Mouse (Mus musculus): Measurements from ENCODE around the gene Sec16a.
"Not testable (repeated sequence)": the region's sequence is repeated elsewhere in the genome, so short reads cannot be mapped to it uniquely, and the experiment has no call there.

The Sec16a gene

GRCm38 (mm10) chr2:26389154-26389690 is 55.8 kb downstream of the Sec16a start, which contains the start of the genes Entr1 and Pmpca:
Entr1 (minus strand) TSS chr2:26389316.
Pmpca (plus strand) TSS chr2:26389339.
- DNase-seq (ENCODE audit: low spot score in 2 of 2), result peak; percentile 83 to 86

DNA sequence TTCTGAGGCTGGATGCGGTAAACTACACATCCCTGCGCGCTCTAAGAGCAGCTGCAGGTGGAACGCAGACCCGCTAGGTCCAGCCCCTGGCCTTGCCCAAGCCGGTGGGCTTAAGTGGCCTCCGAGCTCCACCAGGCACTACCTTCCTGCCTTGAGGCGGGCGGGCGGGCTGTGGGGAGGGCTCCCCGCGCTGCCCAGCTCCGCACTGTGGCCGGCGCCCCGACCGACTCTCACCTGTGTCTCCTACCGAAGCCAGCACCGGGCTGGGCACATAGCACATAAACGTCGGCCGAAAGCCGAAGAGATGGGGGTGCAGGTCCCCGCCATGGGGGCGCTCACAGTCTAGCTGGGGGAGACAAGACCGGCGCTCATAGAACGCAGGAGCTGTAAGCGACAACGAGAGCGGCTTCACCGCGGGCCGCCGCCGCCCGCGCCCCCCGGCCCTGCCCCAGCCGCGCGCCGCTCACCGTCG is 56.3 kb downstream of the Sec16a start:
- DNase-seq (ENCODE audit: low spot score in 2 of 2), result peak in 1 of 2 experiments; percentile 27

DNA sequence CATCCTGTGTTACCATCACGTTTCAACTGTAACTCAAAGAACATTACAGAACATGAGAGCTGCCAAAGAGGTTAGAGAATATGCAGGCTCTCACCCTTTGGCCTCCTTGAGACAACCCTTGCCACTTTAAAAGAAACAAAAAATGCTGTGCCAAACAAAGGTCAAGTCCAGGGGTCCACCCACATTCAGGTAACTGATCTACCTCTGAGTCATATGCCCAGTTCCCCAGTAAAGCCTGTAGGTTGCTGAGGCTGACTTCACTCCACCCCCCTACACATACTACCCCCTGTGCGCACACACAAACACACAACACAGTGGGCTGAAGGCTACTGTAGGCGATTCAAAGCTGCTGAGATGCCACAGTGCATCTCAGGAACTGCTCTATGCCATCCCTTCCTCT is 57.3 kb downstream of the Sec16a start:
- DNase-seq (ENCODE audit: low spot score in 2 of 2), result no peak

GRCm38 (mm10) chr2:26380871-26381270 is 64.1 kb downstream of the Sec16a start:
- not testable (repeated sequence) for DNase-seq (ENCODE audit: low spot score in 2 of 2)

- peak; percentile 76 to 79 for DNase-seq (ENCODE audit: low spot score in 2 of 2)
These were observed 64.8 kb downstream of the Sec16a start, which contains the start of gene Snapc4 for GRCm38 (mm10) chr2:26380131-26380771. Snapc4 (minus strand) TSS chr2:26380653.

GRCm38 (mm10) chr2:26372396-26372795 is 72.6 kb downstream of the Sec16a start:
- no peak for DNase-seq (ENCODE audit: low spot score in 2 of 2)

DNA sequence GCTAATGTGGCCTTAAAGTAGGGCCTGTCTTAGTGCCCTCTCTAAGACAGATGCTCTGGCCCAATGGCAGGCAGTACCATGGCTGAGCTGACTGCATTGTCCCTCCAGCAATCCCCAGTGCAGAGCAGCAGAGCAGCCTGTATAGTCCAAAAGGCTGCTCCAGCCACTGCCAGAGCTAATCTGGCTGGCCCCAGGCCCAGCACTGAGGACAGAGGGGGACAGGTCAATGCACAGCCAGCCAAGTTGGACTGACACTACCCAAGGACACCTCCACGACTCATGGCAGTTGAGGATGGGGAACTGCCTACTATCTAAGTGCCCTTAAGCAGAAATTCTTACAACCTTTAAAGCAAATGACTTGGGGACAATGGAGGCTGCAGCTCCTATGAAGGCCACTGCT is 76.4 kb downstream of the Sec16a start:
- peak; percentile 67 to 71 for DNase-seq (ENCODE audit: low spot score in 2 of 2)

- DNase-seq (ENCODE audit: low spot score in 2 of 2), result no peak
These were observed 77.1 kb downstream of the Sec16a start for GRCm38 (mm10) chr2:26367911-26368310.

- peak; percentile 81 to 83 for DNase-seq (ENCODE audit: low spot score in 2 of 2)
These were observed 80.1 kb downstream of the Sec16a start for GRCm38 (mm10) chr2:26364738-26365465.

GRCm38 (mm10) chr2:26363481-26363880 is 81.5 kb downstream of the Sec16a start:
- DNase-seq (ENCODE audit: low spot score in 2 of 2), result no peak

GRCm38 (mm10) chr2:26362991-26363390 is 82.0 kb downstream of the Sec16a start:
- no peak for DNase-seq (ENCODE audit: low spot score in 2 of 2)

DNA sequence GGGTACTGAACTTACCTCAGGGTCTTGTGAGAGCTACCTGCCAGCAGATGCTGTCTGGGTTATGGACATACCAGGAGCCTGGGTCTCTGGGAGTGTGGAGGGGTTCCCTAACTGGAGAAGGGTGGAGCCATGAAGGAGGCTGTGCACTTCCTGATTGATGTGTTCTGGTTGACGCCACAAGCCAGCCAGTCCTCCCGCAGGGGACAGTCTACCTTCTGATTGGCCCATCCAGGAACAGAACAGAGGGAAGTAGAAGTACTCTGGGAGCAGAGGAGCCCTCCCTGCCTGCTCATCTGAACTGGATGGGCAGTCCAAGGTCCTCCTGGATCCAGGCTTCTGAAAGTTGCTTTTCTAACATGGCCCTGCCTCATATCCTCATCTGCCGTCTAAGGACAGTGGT is 84.2 kb downstream of the Sec16a start, which contains the start of gene Card9:
Card9 (minus strand) TSS at position 147 of the 400 bp plus-strand sequence.
- peak in 1 of 2 experiments; percentile 61 for DNase-seq (ENCODE audit: low spot score in 2 of 2)

DNA sequence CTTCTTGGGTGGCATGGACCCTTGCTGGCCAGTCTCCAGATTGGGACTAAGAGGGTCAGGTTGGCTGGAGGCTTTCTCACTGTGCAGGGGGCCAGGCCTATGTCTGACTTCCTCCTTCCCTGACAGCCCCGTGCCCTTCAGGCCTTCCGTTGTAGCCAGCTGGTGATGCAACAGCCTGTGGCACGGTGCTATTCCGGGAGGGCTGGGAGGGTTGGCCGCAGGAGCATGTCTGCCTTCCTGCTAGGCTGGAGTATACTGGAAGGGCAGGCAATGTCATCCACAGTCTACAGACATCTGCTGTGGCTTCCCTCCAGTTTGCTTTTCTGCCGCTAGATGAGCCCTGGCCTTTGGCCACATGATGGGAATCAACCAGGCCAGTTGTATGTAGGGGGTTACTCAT is 85.0 kb downstream of the Sec16a start:
- DNase-seq (ENCODE audit: low spot score in 2 of 2), result peak; percentile 52 to 55
